In genomic region chr16:21690216-21690755, GRCm38 (mm10) we compare ENCODE assay signal across 23 mouse cellular contexts. TPM values are rescaled to one million over a fixed set of nuclear protein-coding genes. Genes with fewer than 3 reads are reported as not detected.
DNase-seq lines count a peak whose midpoint lies in the region; ATAC-seq lines count a peak whose summit lies in the region.
"Had no signal": no experiment of that assay in that cellular context is flagged by ENCODE, and none has a peak within 500 bp of the region (broad histone marks: within the 10 kb centered on the region; RNA-seq: fewer than 3 reads in every experiment).

No protein-coding gene starts in this region.

- H3K27ac ChIP-seq in heart, embryonic 13.5 days (replicated peaks) = peak overlapping the region; percentile 58; the same call in 1 of the 2 replicates
- H3K27ac ChIP-seq in heart, embryonic 10.5 days = no peak overlapping the region
- no peak overlapping the region for H3K27ac ChIP-seq in midbrain, embryonic 15.5 days
- H3K27ac ChIP-seq: embryonic facial prominence, embryonic 10.5 days; forebrain, embryonic 15.5 days; hindbrain, embryonic 13.5 days; kidney, postnatal 0 days; limb, embryonic 12.5 days; liver, embryonic 13.5 days; lung, embryonic 15.5 days; neural tube, embryonic 15.5 days had no signal

- no peak for ATAC-seq in heart, embryonic 13.5 days (ENCODE audit: extremely low read depth, insufficient number of reproducible peaks, low FRiP score, low TSS enrichment)
- no peak for ATAC-seq in midbrain, embryonic 15.5 days (replicated peaks)
- ATAC-seq: forebrain, embryonic 15.5 days; intestine, postnatal 0 days had no signal

- H3K9me3 ChIP-seq in heart, embryonic 13.5 days = no peaks in the 10 kb centered on the region
- H3K9me3 ChIP-seq in heart, embryonic 10.5 days = no peaks in the 10 kb centered on the region
- H3K9me3 ChIP-seq in midbrain, embryonic 15.5 days = no peaks in the 10 kb centered on the region
- H3K9me3 ChIP-seq: embryonic facial prominence, embryonic 10.5 days; liver, embryonic 13.5 days; lung, embryonic 15.5 days; neural tube, embryonic 15.5 days had no signal

- H3K27me3 ChIP-seq in heart, embryonic 13.5 days (replicated peaks) = no peaks in the 10 kb centered on the region
- no peaks in the 10 kb centered on the region for H3K27me3 ChIP-seq in heart, embryonic 10.5 days (ENCODE audit: insufficient read depth, poor library complexity, severe bottlenecking)
- H3K27me3 ChIP-seq in midbrain, embryonic 15.5 days (replicated peaks) = no peaks in the 10 kb centered on the region
- H3K27me3 ChIP-seq: forebrain, embryonic 15.5 days; hindbrain, embryonic 13.5 days; lung, embryonic 15.5 days; neural tube, embryonic 15.5 days had no signal

- no peak overlapping the region for H3K4me3 ChIP-seq in heart, embryonic 13.5 days
- H3K4me3 ChIP-seq in heart, embryonic 10.5 days = no peak overlapping the region
- no peak overlapping the region for H3K4me3 ChIP-seq in midbrain, embryonic 15.5 days
- H3K4me3 ChIP-seq: embryonic facial prominence, embryonic 10.5 days; forebrain, embryonic 15.5 days; hindbrain, embryonic 13.5 days; limb, embryonic 12.5 days; liver, embryonic 13.5 days; lung, embryonic 15.5 days; neural tube, embryonic 15.5 days had no signal

- WGBS in heart, embryonic 13.5 days = 48% methylated on average over 5 of the region's 5 CpGs
- 38% methylated on average over 5 of the region's 5 CpGs for WGBS in heart, embryonic 10.5 days
- 23% methylated on average over 5 of the region's 5 CpGs for WGBS in midbrain, embryonic 15.5 days

- no peak for DNase-seq in heart, embryonic 10.5 days (ENCODE audit: low spot score)
- peak; percentile 26 for DNase-seq in right cerebral cortex, adult 18-20 months
- DNase-seq in right cerebral cortex, adult 2 months (ENCODE audit: low spot score in 2 of 2) = no peak
- peak; percentile 62 for DNase-seq in ZHBTc4 (ENCODE audit: low read depth, low spot score)
- DNase-seq in kidney, adult 18-20 months = no peak
- DNase-seq in lung, postnatal 36 days = no peak
- DNase-seq: adrenal gland, adult 8-10 months; B cell, adult 2 months; cerebellum, adult 18-20 months; cerebellum, postnatal 36 days; layer of hippocampus, adult 9-11 months; liver, embryonic 13.5 days; thymus, adult 18-20 months had no signal

- peaks cover 64% of the 10 kb centered on the region for H3K4me1 ChIP-seq in heart, embryonic 13.5 days
- H3K4me1 ChIP-seq in heart, embryonic 10.5 days = peaks cover 43% of the 10 kb centered on the region
- H3K4me1 ChIP-seq in midbrain, embryonic 15.5 days = peaks cover 34% of the 10 kb centered on the region

- peak overlapping the region; percentile 18 for H3K4me2 ChIP-seq in heart, embryonic 13.5 days
- 0 out of 2 replicates have a peak overlapping the region, but pooled peaks have one; percentile 4 for H3K4me2 ChIP-seq in midbrain, embryonic 15.5 days
- H3K4me2 ChIP-seq: forebrain, embryonic 15.5 days; limb, embryonic 12.5 days; liver, embryonic 13.5 days; lung, embryonic 15.5 days had no signal

- peaks cover 12% of the 10 kb centered on the region for H3K36me3 ChIP-seq in heart, embryonic 13.5 days
- no peaks in the 10 kb centered on the region for H3K36me3 ChIP-seq in heart, embryonic 10.5 days
- H3K36me3 ChIP-seq in midbrain, embryonic 15.5 days (replicated peaks) = peaks cover 9% of the 10 kb centered on the region; the same call in 1 of the 2 replicates
- H3K36me3 ChIP-seq: limb, embryonic 12.5 days; liver, embryonic 13.5 days; lung, embryonic 15.5 days had no signal

- H3K9ac ChIP-seq in heart, embryonic 13.5 days = no peak overlapping the region
- H3K9ac ChIP-seq in midbrain, embryonic 15.5 days = no peak overlapping the region
- H3K9ac ChIP-seq: forebrain, embryonic 15.5 days; hindbrain, embryonic 13.5 days; limb, embryonic 12.5 days; liver, embryonic 13.5 days; lung, embryonic 15.5 days; neural tube, embryonic 15.5 days had no signal

RNA-seq across cellular contexts. Expression of gene 2510009E07Rik, which starts 4.2 kb away (rescaled TPM):
- polyA plus RNA-seq in heart, embryonic 13.5 days (2015; fragmentation: Nextera tagmentation; extraction: Ambion mirVana) = 19.3 and 19.5 TPM in 2 replicates
- 14.5 and 19.7 TPM in 2 replicates for polyA plus RNA-seq in heart, embryonic 10.5 days (2016; fragmentation: Nextera tagmentation; extraction: Ambion mirVana)
- 60.1 and 61.7 TPM in 2 replicates for polyA plus RNA-seq in midbrain, embryonic 15.5 days (2015; fragmentation: Nextera tagmentation; extraction: Ambion mirVana)

Comparison
In these comparisons a context has a peak if more than half of its experiments do, and no peak if none do; other contexts are left out.
1. DNase-seq: peak in right cerebral cortex, adult 18-20 months (single experiment) and ZHBTc4 (single experiment); none in heart, embryonic 10.5 days (single experiment), right cerebral cortex, adult 2 months (0 of 2), kidney, adult 18-20 months (single experiment) and lung, postnatal 36 days (single experiment).